Mouse (Mus musculus) MEL (cell line): ENCODE results near the gene Il17rb. TPM values are rescaled to one million over a fixed set of nuclear protein-coding genes. Genes with fewer than 3 reads are reported as not detected.

ENCODE experiments used
- DNase-seq: peaks from one replicate; pipeline ENCODE4 v3.0.0; 2011; ENCODE audit warnings: low read depth, low spot score
- H3K27ac ChIP-seq: 2 replicates; pipeline ENCODE4 v1.5.1; 2012; ENCODE audit warnings: low read depth, mild to moderate bottlenecking, control low read depth, low read length, moderate library complexity; ENCODE audit not compliant: control insufficient read depth
- H3K27me3 ChIP-seq, 2 experiments: fragments of 150-350 bp in 1 of 2; sonication (generic) in 1 of 2; 2 replicates each; pipeline ENCODE4 v1.6.1; 2012; ENCODE audit warnings: low read length in 2 of 2, mild to moderate bottlenecking in 2 of 2, improper control_type of control experiment in 1 of 2, moderate library complexity in 1 of 2; ENCODE audit not compliant: insufficient read depth in 2 of 2, control insufficient read depth in 1 of 2
- H3K36me3 ChIP-seq, 2 experiments: 2 replicates each; pipeline ENCODE4 v1.6.1; 2012 to 2014; ENCODE audit warnings: low read length in 2 of 2, improper control_type of control experiment in 1 of 2, inconsistent platforms in 1 of 2, mild to moderate bottlenecking in 1 of 2; ENCODE audit not compliant: insufficient read depth in 2 of 2, control insufficient read depth in 1 of 2
- H3K4me1 ChIP-seq, 2 experiments: fragments of 150-350 bp in 1 of 2; sonication (generic) in 1 of 2; 2 replicates each; pipeline ENCODE4 v1.6.1; 2012; ENCODE audit warnings: low read length in 2 of 2, improper control_type of control experiment in 1 of 2, mild to moderate bottlenecking in 1 of 2; ENCODE audit not compliant: insufficient read depth in 2 of 2, control insufficient read depth in 1 of 2
- H3K4me3 ChIP-seq, 2 experiments: fragments of 150-350 bp in 1 of 2; sonication (generic) in 1 of 2; 2 replicates each; pipeline ENCODE4 v1.5.1; 2012; ENCODE audit warnings: low read depth in 2 of 2, low read length in 2 of 2, mild to moderate bottlenecking in 2 of 2, moderate library complexity in 2 of 2, control low read depth in 1 of 2, improper control_type of control experiment in 1 of 2; ENCODE audit not compliant: control insufficient read depth in 1 of 2, insufficient read depth in 1 of 2
- H3K79me2 ChIP-seq: 2 replicates; pipeline ENCODE4 v1.6.1; 2012; ENCODE audit warnings: mild to moderate bottlenecking, low read length, moderate library complexity; ENCODE audit not compliant: control insufficient read depth, poor library complexity, insufficient read depth
- H3K9ac ChIP-seq: 2 replicates; pipeline ENCODE4 v1.6.1; 2012; ENCODE audit warnings: low read depth, mild to moderate bottlenecking, control low read depth, low read length, moderate library complexity; ENCODE audit not compliant: control insufficient read depth, poor library complexity, severe bottlenecking
- H3K9me3 ChIP-seq: fragments of 150-350 bp; sonication (generic); replicated peaks from 2 replicates; pipeline ENCODE4 v1.6.1; 2012; ENCODE audit warnings: mild to moderate bottlenecking, low read length, improper control_type of control experiment, moderate library complexity; ENCODE audit not compliant: insufficient read depth
- CHD1 ChIP-seq: IDR thresholded peaks from 2 replicates; pipeline ENCODE4 v1.6.1; 2012; ENCODE audit warnings: low read depth, mild to moderate bottlenecking, inconsistent platforms, low read length, improper control_type of control experiment
- E2F4 ChIP-seq: IDR thresholded peaks from 2 replicates; pipeline ENCODE4 v1.6.1; 2011; ENCODE audit warnings: low read depth, low read length, improper control_type of control experiment, borderline replicate concordance
- HCFC1 ChIP-seq: IDR thresholded peaks from 2 replicates; pipeline ENCODE4 v1.6.1; 2012; ENCODE audit warnings: low read depth, mild to moderate bottlenecking, inconsistent platforms, low read length, improper control_type of control experiment, moderate library complexity
- MAFK ChIP-seq: IDR thresholded peaks from 2 replicates; pipeline ENCODE4 v1.6.1; 2011; ENCODE audit warnings: low read depth, mild to moderate bottlenecking, low read length, improper control_type of control experiment, borderline replicate concordance
- MAX ChIP-seq: IDR thresholded peaks from 2 replicates; pipeline ENCODE4 v1.6.1; 2011; ENCODE audit warnings: low read length, improper control_type of control experiment
- MAZ ChIP-seq: IDR thresholded peaks from 2 replicates; pipeline ENCODE4 v1.6.1; 2012; ENCODE audit warnings: low read depth, mild to moderate bottlenecking, inconsistent platforms, low read length, improper control_type of control experiment
- MEF2A ChIP-seq: IDR thresholded peaks from 2 replicates; pipeline ENCODE4 v1.6.1; 2014; ENCODE audit warnings: low read depth, mild to moderate bottlenecking, inconsistent platforms, low read length, improper control_type of control experiment; ENCODE audit not compliant: poor library complexity, insufficient replicate concordance, severe bottlenecking; ENCODE audit errors: extremely low read depth
- MXI1 ChIP-seq: IDR thresholded peaks from 2 replicates; pipeline ENCODE4 v1.6.1; 2011; ENCODE audit warnings: mild to moderate bottlenecking, low read depth, low read length, improper control_type of control experiment
- MYB ChIP-seq: IDR thresholded peaks from 2 replicates; pipeline ENCODE4 v1.6.1; 2011; ENCODE audit warnings: mild to moderate bottlenecking, low read depth, low read length, improper control_type of control experiment
- MYC ChIP-seq: IDR thresholded peaks from 2 replicates; pipeline ENCODE4 v1.6.1; 2011; ENCODE audit warnings: low read depth, mild to moderate bottlenecking, low read length, improper control_type of control experiment, moderate library complexity
- NELFE ChIP-seq: IDR thresholded peaks from 2 replicates; pipeline ENCODE4 v1.6.1; 2011; ENCODE audit warnings: low read depth, low read length, improper control_type of control experiment
- POLR2AphosphoS2 ChIP-seq: IDR thresholded peaks from 2 replicates; pipeline ENCODE4 v1.6.1; 2011; ENCODE audit warnings: low read length, improper control_type of control experiment
- RCOR1 ChIP-seq: IDR thresholded peaks from 2 replicates; pipeline ENCODE4 v1.6.1; 2012; ENCODE audit warnings: low read depth, mild to moderate bottlenecking, inconsistent platforms, low read length, improper control_type of control experiment
- SMC3 ChIP-seq: IDR thresholded peaks from 2 replicates; pipeline ENCODE4 v1.6.1; 2011; ENCODE audit warnings: low read depth, low read length, improper control_type of control experiment
- TAL1 ChIP-seq: IDR thresholded peaks from 2 replicates; pipeline ENCODE4 v1.6.1; 2012; ENCODE audit warnings: mild to moderate bottlenecking, inconsistent platforms, low read length, moderate library complexity, mixed read lengths
- TCF12 ChIP-seq: IDR thresholded peaks from 2 replicates; pipeline ENCODE4 v1.6.1; 2014; ENCODE audit warnings: low read depth, mild to moderate bottlenecking, inconsistent platforms, low read length, improper control_type of control experiment, moderate library complexity
- USF1 ChIP-seq: IDR thresholded peaks from 2 replicates; pipeline ENCODE4 v1.6.1; 2014; ENCODE audit warnings: low read depth, mild to moderate bottlenecking, inconsistent platforms, low read length, improper control_type of control experiment, moderate library complexity
- ZKSCAN1 ChIP-seq: IDR thresholded peaks from 2 replicates; pipeline ENCODE4 v1.6.1; 2012; ENCODE audit warnings: low read depth, mild to moderate bottlenecking, inconsistent platforms, low read length, improper control_type of control experiment, moderate library complexity
- ZMIZ1 ChIP-seq: IDR thresholded peaks from 2 replicates; pipeline ENCODE4 v1.6.1; 2012; ENCODE audit warnings: low read depth, mild to moderate bottlenecking, inconsistent platforms, low read length, improper control_type of control experiment, moderate library complexity
- polyA plus RNA-seq, 2 experiments: library from polyadenylated mRNA; stranded (reverse) in 1 of 2; unstranded in 1 of 2; fragments of >175 nt in 1 of 2; fragments of >200 nt in 1 of 2; gene quantifications; 2 replicates each; pipeline versions ENCODE4 v1.2.1 to v1.2.4; 2012; ENCODE audit warnings: low replicate concordance in 2 of 2, low read depth in 1 of 2; ENCODE audit not compliant: insufficient read length in 2 of 2, insufficient read depth in 1 of 2, missing spikeins in 1 of 2
- total RNA-seq: library from RNA; depleted of rRNA; stranded (reverse); fragments of 300-350 nt; gene quantifications from 2 replicates; pipeline ENCODE4 v1.2.3, GENCODE M21; 2012

Gene Il17rb
- total and polyA plus RNA-seq, 3 experiments: 0.08 to 0.13 TPM; not detected in 1

DNA sequence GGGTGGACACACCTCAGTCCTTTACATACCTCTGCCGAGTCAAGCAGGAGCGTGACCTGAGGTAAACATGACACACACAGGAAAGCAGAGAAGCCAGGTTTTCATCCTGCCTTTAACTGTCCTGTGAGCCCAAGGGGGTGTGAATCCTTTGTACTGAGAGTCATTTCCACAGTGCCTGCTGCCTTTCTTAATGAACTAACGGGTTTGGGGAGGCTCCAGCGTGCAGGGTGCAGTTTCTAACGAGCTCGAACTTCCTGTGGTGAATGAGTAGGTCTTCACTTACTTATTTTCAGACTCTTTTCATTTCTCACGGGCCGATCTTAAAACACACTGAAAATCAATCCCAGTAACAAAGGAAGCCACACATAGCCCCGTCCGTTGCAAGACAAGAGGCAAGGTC is 5.8 kb upstream of the Il17rb start:
- Histone ChIP-seq H3K27me3 (no peaks in the 10 kb centered on the region; a peak in 1 of 4 replicates), H3K79me2 (no peaks in the 10 kb centered on the region), H3K36me3 (no peaks in the 10 kb centered on the region), H3K9ac (no peak overlapping the region), H3K4me3 (no peak overlapping the region), H3K9me3 (no peaks in the 10 kb centered on the region), H3K4me1 (no peaks in the 10 kb centered on the region), H3K27ac (no peak overlapping the region)
- no peak for DNase-seq
- TF ChIP-seq MEF2A (no peak), E2F4 (no peak), RCOR1 (no peak), HCFC1 (no peak), CHD1 (no peak), NELFE (no peak), MAX (no peak), MAFK (no peak), USF1 (no peak), ZMIZ1 (no peak), MYB (no peak), MAZ (no peak), MXI1 (no peak), ZKSCAN1 (no peak), SMC3 (no peak)

DNA sequence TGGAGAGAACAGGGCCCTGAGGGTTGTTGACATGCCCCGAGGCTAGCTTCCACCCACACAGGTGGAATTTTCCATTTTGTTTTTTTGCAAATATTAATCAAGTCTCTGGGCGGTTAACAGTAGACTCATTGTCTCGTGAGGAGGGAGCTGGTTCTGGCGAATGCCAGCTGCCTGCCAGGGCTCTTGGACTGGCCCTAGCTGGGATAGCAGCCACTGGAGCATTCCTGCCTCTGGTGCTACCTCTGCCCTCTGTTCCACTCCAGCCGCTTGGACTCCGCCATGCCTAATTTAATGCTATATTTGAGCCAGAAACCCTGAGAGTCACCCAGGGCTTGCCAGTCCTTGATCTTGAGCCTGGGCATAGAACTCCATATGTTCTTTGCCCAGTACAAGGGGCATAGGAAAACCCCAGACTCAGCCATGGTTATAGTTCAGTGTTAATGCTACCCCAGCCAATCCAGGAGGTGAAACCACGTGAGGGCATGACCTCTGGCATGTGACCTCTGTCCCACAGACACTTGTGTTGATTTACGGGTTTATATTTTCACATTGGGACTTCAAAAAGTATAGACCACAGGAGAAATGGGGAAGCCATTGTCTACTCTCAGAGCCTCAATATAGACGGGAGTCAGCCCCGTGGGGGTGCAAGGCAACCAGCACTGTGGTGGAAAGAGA is 3.3 kb upstream of the Il17rb start:
- Histone ChIP-seq H3K4me3 (no peak overlapping the region), H3K79me2 (no peaks in the 10 kb centered on the region), H3K27ac (no peak overlapping the region), H3K27me3 (no peaks in the 10 kb centered on the region; a peak in 1 of 4 replicates), H3K9me3 (no peaks in the 10 kb centered on the region), H3K36me3 (no peaks in the 10 kb centered on the region), H3K9ac (no peak overlapping the region), H3K4me1 (no peaks in the 10 kb centered on the region)
- no peak for TF ChIP-seq TCF12
- TF ChIP-seq MYB: no peak
- no peak for TF ChIP-seq HCFC1
- TF ChIP-seq E2F4: no peak
- no peak for TF ChIP-seq MYC
- TF ChIP-seq POLR2AphosphoS2: no peak
- no peak for TF ChIP-seq TAL1
- no peak for TF ChIP-seq MEF2A
- DNase-seq: no peak
